ENCODE assay signal across 26 mouse cellular contexts in the genomic region with DNA sequence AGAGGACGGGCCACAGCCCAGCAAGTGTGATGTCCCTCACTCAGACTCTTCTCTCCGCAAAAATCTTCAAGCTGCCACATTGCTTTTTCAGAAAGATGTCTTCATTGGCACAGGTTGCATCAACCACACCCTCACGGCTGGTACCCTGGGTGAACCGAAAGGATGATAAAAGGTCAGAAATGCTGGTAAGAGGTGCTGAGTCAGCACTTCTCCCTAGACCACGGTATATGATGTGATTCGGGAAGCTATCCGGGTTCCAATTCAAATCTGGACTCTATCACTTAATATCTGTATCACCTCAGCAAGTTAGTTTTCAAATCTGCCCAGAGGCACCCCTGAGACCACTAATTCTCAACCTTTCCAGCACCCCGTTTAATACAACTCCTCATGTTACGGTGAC.
"Had no signal": no experiment of that assay in that cellular context is flagged by ENCODE, and none has a peak within 500 bp of the region (broad histone marks: within the 10 kb centered on the region; RNA-seq: fewer than 3 reads in every experiment).

No protein-coding gene starts in this region.

- H3K27ac ChIP-seq: limb, embryonic 12.5 days; limb, embryonic 13.5 days; limb, embryonic 15.5 days; liver, embryonic 12.5 days; liver, embryonic 13.5 days; liver, embryonic 14.5 days; liver, embryonic 15.5 days; lung, embryonic 15.5 days; macrophage; midbrain, embryonic 12.5 days; midbrain, embryonic 13.5 days; midbrain, embryonic 15.5 days; neural tube, embryonic 12.5 days had no signal

- H3K4me2 ChIP-seq: limb, embryonic 12.5 days; limb, embryonic 13.5 days; limb, embryonic 15.5 days; liver, embryonic 11.5 days; liver, embryonic 12.5 days; liver, embryonic 13.5 days; liver, embryonic 15.5 days; lung, embryonic 14.5 days; lung, embryonic 15.5 days; midbrain, embryonic 11.5 days; midbrain, embryonic 12.5 days; midbrain, embryonic 13.5 days; midbrain, embryonic 15.5 days; neural tube, embryonic 12.5 days had no signal

- DNase-seq: left cerebral cortex, postnatal 4 days; liver; liver, embryonic 13.5 days; liver, postnatal 0 days; lung, adult 18-20 months; lung, adult 2 months; lung, postnatal 14 days; lung, postnatal 36 days had no signal

- H3K9me3 ChIP-seq: limb, embryonic 10.5 days; limb, embryonic 12.5 days; limb, embryonic 13.5 days; limb, embryonic 15.5 days; liver, embryonic 12.5 days; liver, embryonic 13.5 days; liver, embryonic 15.5 days; lung, embryonic 15.5 days; megakaryocyte, embryonic 14.5 days; midbrain, embryonic 12.5 days; midbrain, embryonic 13.5 days; midbrain, embryonic 15.5 days; neural tube, embryonic 12.5 days had no signal

- H3K27me3 ChIP-seq: limb, embryonic 15.5 days; liver, embryonic 12.5 days; liver, embryonic 13.5 days; liver, embryonic 15.5 days; lung, embryonic 15.5 days; midbrain, embryonic 13.5 days; midbrain, embryonic 15.5 days; neural tube, embryonic 12.5 days had no signal

- H3K4me3 ChIP-seq: limb, embryonic 10.5 days; limb, embryonic 12.5 days; limb, embryonic 13.5 days; limb, embryonic 15.5 days; liver, embryonic 12.5 days; liver, embryonic 13.5 days; liver, embryonic 15.5 days; lung, embryonic 15.5 days; megakaryocyte, embryonic 14.5 days; midbrain, embryonic 12.5 days; midbrain, embryonic 13.5 days; midbrain, embryonic 15.5 days; myocyte; neural tube, embryonic 12.5 days had no signal

- H3K9ac ChIP-seq: limb, embryonic 12.5 days; limb, embryonic 13.5 days; limb, embryonic 15.5 days; liver, embryonic 12.5 days; liver, embryonic 13.5 days; liver, embryonic 14.5 days; liver, embryonic 15.5 days; liver, postnatal 0 days; lung, embryonic 14.5 days; lung, embryonic 15.5 days; midbrain, embryonic 12.5 days; midbrain, embryonic 13.5 days; midbrain, embryonic 15.5 days; neural tube, embryonic 12.5 days had no signal

- ATAC-seq: liver, embryonic 12.5 days; midbrain, embryonic 13.5 days; midbrain, embryonic 15.5 days had no signal

- H3K4me1 ChIP-seq: liver, embryonic 15.5 days; megakaryocyte, embryonic 14.5 days had no signal

- H3K36me3 ChIP-seq: limb, embryonic 10.5 days; limb, embryonic 12.5 days; limb, embryonic 13.5 days; limb, embryonic 15.5 days; liver, embryonic 12.5 days; liver, embryonic 13.5 days; liver, embryonic 15.5 days; lung, embryonic 15.5 days; midbrain, embryonic 12.5 days; midbrain, embryonic 13.5 days; midbrain, embryonic 15.5 days; neural tube, embryonic 12.5 days had no signal
